Mouse (Mus musculus): ENCODE measurements around the gene Inf2.

DNA sequence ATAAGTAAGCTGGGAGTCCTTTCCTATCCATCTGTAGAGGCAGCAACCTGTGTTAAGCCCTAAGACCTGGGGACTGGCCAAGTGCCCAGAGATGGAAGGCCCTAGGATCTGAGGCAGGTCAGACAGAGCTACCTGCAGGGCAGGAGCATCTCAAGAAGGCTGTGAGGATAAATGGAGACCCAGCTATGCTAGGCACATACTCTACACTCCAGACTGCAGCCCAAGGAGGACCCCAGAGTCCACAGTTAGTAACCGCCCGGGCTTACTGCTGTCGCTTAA, 72.7 kb downstream of the Inf2 start:
- TF ChIP-seq CTCF (IDR thresholded peaks at IDR 0.05; ENCODE audit: extremely low read depth, insufficient read depth, insufficient read length, insufficient replicate concordance), result no peak
- no peak for TF ChIP-seq POLR2A (IDR thresholded peaks at IDR 0.05; ENCODE audit: low read depth, low read length)
